Mouse (Mus musculus) kidney, adult 9 months (tissue): ENCODE results near the gene Lrrc38.
"Not testable (repeated sequence)": the region's sequence is repeated elsewhere in the genome, so short reads cannot be mapped to it uniquely, and the experiment has no call there.

Experiments
- DNase-seq: peaks from one replicate; pipeline ENCODE4 v3.0.0; 2022

The Lrrc38 gene

GRCm38 (mm10) chr4:143349484-143349906, at the start of gene Lrrc38:
Gene Lrrc38, plus strand, starts transcription at chr4:143349757.
- DNase-seq = no peak

GRCm38 (mm10) chr4:143300113-143300688, 49.4 kb upstream of the Lrrc38 start:
- no peak for DNase-seq

- no peak for DNase-seq
Observed at GRCm38 (mm10) chr4:143301042-143301441, 48.5 kb upstream of the Lrrc38 start.

GRCm38 (mm10) chr4:143301875-143302274, 47.7 kb upstream of the Lrrc38 start:
- DNase-seq = no peak

- DNase-seq = no peak
Observed at GRCm38 (mm10) chr4:143302279-143302890, 47.2 kb upstream of the Lrrc38 start.

GRCm38 (mm10) chr4:143305031-143305430, 44.5 kb upstream of the Lrrc38 start:
- DNase-seq = no peak

GRCm38 (mm10) chr4:143305987-143306772, 43.4 kb upstream of the Lrrc38 start:
- no peak for DNase-seq

- peak; percentile 27 for DNase-seq
Observed at GRCm38 (mm10) chr4:143311341-143311740, 38.2 kb upstream of the Lrrc38 start.

GRCm38 (mm10) chr4:143313299-143313698, 36.3 kb upstream of the Lrrc38 start:
- DNase-seq = no peak

- DNase-seq = no peak
Observed at GRCm38 (mm10) chr4:143324176-143324924, 25.2 kb upstream of the Lrrc38 start.

GRCm38 (mm10) chr4:143324925-143325624, 24.5 kb upstream of the Lrrc38 start:
- DNase-seq = peak; percentile 1

GRCm38 (mm10) chr4:143325625-143325941, 24.0 kb upstream of the Lrrc38 start:
- DNase-seq = peak; percentile 71

- DNase-seq = no peak
Observed at GRCm38 (mm10) chr4:143330566-143330965, 19.0 kb upstream of the Lrrc38 start.

- no peak for DNase-seq
Observed at GRCm38 (mm10) chr4:143331787-143332186, 17.8 kb upstream of the Lrrc38 start.

- DNase-seq = no peak
Observed at GRCm38 (mm10) chr4:143334145-143334544, 15.4 kb upstream of the Lrrc38 start.

- DNase-seq = no peak
Observed at GRCm38 (mm10) chr4:143334995-143335394, 14.6 kb upstream of the Lrrc38 start.

- no peak for DNase-seq
Observed at GRCm38 (mm10) chr4:143336096-143336495, 13.5 kb upstream of the Lrrc38 start.

- DNase-seq = no peak
Observed at GRCm38 (mm10) chr4:143339808-143340207, 9.7 kb upstream of the Lrrc38 start.

GRCm38 (mm10) chr4:143341470-143341869, 8.1 kb upstream of the Lrrc38 start:
- DNase-seq = no peak

GRCm38 (mm10) chr4:143345491-143345890, 4.1 kb upstream of the Lrrc38 start:
- DNase-seq = not testable (repeated sequence)

GRCm38 (mm10) chr4:143348678-143349077, 879 bp upstream of the Lrrc38 start:
- DNase-seq = no peak
